Mouse (Mus musculus) bone marrow macrophage, adult 2 months (primary cell): Measurements from ENCODE around the gene B3galt4.

Experiments
- CTCF ChIP-seq: IDR thresholded peaks from 2 replicates; pipeline ENCODE4 v1.5.1; 2012; ENCODE audit warnings: low read depth, mild to moderate bottlenecking, low read length, moderate library complexity
- POLR2A ChIP-seq: IDR thresholded peaks from 2 replicates; pipeline ENCODE4 v1.6.1; 2012; ENCODE audit warnings: mild to moderate bottlenecking, low read depth, low read length, borderline replicate concordance

DNA sequence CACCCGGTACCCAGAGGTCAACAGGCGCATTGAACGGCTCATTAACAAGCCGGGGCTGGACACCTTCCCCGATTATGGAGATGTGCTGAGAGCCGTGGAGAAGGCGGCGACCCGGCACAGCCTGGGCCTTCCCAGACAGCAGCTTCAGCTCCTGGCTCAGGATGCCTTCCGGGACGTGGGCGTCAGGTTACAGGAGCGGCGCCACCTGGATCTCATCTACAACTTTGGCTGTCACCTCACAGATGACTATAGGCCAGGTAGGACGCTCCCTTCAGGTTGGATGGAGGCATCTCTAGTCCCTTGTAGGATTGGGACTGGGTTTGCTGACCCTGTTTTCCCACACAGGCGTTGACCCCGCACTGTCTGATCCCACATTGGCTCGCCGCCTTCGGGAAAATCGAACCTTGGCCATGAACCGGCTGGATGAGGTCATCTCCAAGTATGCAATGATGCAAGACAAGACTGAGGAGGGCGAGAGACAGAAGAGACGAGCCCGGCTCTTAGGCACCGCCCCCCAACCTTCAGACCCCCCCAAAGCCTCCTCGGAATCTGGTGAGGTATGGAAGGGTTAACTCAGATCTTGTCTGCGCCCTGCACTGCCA is 39.4 kb downstream of the B3galt4 start:
- no peak for TF ChIP-seq POLR2A
- no peak for TF ChIP-seq CTCF
